Mouse (Mus musculus) A20 (cell line): ENCODE data around the gene Pex5.

Experiments used
- DNase-seq: peaks from one replicate; pipeline ENCODE4 v3.0.0-alpha.2; 2011; ENCODE audit warnings: low read depth, low spot score

Pex5 gene

DNA sequence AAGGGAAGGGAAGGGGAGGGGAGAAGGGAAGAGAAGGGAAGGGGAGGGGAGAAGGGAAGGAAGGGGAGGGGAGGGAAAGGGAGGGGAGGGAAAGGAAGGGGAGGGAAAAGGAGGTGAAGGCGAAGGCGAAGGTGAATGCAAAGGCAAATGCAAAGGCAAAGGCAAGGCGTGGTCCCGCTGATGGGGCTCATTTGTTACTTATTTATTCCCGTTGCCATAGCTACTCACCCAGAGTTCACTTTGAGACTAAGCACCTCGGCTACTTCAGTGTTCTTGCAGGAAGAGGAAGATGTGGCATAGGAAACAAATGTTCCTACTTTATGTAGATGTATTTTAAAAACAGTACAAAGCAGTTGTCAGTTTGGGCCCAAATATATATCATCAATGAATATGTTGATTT, 54.3 kb downstream of the Pex5 start:
- DNase-seq = no peak

DNA sequence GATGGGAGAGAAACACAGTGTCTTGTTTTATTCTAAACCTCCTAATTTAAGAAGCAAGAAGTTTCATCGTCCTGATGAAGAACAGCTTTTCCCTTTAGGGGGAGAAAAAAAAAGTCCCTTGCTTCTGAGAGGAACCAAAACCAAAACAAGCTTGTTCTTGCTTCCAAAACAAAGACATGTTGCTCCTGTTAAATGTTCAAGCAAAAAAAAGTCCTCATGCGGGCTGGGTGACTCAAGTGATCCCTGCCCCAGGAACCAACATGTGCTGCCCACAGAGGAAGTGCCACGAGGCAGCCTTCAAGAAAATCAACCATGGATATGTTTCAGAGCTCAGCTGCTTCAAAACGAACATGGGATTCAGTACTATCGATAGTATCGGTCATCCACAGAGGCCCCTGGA, 55.9 kb downstream of the Pex5 start:
- no peak for DNase-seq

DNA sequence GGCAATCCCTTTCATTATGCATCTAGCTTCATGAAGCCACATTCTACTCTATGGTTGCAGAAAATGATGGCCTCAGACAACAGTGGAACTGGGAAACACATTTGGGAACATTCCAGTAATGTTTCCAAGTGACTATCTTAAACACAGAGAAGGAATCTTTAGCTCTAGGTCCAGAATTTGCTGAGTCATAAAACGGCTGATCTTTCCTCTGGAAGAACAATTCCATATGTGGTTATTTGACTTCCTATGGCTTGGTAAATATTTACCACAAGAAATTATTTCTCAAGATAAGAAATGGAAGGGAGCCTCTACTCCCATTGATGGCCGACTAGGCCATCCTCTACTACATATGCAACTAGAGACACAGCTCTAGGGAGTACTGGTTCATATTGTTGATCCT, 61.6 kb downstream of the Pex5 start:
- no peak for DNase-seq
